Mouse (Mus musculus) right cerebral cortex, postnatal 4 days (tissue): ENCODE data around the gene D8Ertd738e.
A peak's percentile ranks its signal among the peaks of the same experiment; 100 is the strongest.
"Not testable (repeated sequence)": the region's sequence is repeated elsewhere in the genome, so short reads cannot be mapped to it uniquely, and the experiment has no call there.

ENCODE experiments used
- DNase-seq: peaks from one replicate; pipeline ENCODE4 v3.0.0-alpha.2; 2022

D8Ertd738e gene

DNA sequence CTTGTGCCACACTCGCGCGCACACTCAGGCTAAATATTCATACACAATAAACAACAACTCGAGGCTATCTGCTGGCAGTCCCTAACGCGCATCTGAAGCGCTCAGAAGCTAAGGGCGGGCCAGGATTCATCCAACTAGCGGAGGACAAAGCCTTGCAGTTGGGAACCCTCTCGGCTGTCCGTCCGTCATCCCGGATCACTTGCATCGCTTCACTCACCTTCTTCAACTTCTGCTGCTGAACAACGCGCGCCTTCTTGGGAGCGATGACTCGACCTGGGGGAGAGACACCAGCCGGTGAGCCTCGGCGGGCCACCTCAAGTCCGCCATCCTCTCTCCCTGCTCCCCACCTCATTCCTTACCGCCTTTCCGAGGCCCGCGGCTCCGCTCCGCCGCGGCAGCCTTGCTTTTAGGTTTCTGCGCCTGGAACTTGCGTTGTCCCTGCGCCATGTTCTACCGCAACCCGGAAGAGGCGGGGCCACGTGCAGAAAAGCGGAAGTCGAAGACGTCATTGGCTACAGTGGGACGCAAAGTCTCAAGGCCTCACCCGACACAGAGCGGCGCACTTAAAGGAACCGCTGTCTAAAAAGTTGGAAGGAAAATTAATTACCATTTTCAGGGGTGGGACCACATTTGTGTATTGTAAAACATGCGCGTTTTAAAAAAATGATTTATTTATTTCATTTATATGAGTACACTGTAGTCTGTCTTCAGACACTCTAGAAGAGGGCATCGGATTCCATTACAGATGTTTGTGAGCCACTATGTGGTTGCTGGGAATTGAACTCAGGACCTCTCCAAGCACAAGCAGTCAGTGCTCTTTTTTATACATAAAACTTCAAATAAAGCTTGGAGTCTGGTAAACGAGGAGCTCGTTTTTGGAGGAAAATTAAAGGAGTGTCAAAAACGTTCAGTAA, at the start of gene D8Ertd738e:
D8Ertd738e (minus strand) TSS at position 463 of the 914 bp plus-strand sequence.
- DNase-seq: peak; percentile 77

DNA sequence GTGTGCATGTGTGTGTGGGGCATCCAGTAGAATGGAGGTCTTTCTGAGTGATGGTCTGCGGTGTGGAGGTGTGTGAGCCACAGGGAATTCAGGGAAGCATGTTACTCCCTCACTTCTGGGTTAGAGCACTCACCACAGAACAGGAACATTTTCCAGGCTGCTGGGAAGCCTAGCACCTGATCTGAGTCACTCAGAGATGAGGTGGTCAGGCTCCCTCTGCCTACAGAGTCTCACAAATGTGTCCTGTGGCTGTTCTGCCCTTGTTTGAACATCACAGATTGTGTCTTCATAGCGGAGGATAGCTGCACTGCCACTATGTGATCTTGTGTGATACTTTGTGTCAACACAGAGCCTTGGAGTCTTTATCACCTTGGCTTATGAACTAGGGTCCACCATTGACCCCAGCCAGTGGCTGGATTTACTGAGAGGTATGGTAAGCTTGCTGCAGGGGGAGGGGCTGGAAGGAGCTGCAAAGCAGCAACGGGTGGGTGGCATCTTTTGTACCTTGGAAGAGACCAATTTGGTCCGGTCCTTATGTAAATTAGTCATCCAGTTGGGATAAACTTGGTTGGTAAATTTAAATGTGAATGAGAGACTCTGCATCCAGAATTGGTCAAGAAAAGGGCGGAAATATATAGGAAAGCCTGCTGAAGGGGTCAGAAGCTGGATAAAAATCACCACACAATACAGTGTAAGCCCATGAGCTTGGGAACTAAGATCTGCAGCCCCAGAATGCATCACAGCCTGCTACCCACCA, 47.7 kb upstream of the D8Ertd738e start:
- DNase-seq: no peak

GRCm38 (mm10) chr8:84291688-84292087, 42.2 kb upstream of the D8Ertd738e start:
- DNase-seq: peak; percentile 85

GRCm38 (mm10) chr8:84291086-84291485, 41.6 kb upstream of the D8Ertd738e start:
- DNase-seq: no peak

DNA sequence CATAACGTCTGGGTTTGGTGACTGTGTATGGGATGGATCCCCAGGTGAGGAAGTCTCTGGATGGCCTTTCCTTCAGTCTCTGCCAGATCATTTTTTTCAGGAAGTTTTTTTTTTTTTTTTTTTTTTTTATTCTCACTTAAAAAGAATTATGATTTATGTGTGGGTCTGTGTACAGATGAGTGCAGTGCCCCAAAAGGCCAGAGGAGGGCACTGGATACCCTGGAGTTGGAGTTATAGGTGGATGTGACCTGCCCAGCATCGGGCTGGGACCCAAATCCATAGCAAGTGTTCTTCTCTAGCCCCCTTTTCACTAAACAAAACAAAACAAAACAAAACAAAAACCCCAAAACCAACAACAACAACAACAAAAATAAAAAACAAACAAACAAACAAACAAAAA, 39.4 kb upstream of the D8Ertd738e start:
- peak; percentile 35 for DNase-seq

DNA sequence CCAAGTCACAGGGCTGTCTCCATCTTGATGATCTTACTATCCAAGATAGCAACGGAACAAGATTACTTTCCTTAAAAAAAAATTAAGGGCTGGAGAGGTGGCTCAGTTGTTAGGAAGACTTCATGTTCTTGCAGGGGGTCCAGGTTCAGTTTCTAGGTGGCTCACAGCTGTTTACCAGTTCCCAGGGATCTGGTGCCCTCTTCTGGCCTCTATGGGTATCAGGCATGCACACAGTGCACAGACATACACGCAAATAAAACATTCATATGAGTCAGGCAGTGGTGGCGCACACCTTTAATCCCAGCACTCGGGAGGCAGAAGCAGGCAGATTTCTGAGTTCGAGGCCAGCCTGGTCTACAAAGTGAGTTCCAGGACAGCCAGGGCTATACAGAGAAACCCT, 36.1 kb upstream of the D8Ertd738e start:
- not testable (repeated sequence) for DNase-seq

- DNase-seq: no peak
Observed at GRCm38 (mm10) chr8:84284608-84285063, 35.1 kb upstream of the D8Ertd738e start.

DNA sequence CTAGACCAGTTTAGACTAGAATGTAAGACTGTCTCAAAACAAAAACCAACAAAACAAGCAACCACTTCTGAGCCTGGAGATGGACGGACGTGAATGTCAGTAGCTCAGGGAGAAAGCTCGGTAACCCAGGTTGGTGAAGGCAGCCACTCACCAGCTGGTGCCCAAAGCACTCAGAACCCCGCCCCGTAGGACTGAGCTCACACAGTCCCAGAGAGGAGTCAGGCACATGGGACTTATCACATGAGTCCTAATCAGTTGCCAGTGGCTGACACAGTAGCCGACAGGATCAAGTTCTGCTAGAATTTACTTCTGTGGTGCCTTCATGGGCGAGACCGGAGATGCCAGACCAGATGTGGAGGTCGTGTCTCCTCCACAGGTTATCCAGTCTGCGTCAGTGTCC, 31.3 kb upstream of the D8Ertd738e start:
- no peak for DNase-seq

DNA sequence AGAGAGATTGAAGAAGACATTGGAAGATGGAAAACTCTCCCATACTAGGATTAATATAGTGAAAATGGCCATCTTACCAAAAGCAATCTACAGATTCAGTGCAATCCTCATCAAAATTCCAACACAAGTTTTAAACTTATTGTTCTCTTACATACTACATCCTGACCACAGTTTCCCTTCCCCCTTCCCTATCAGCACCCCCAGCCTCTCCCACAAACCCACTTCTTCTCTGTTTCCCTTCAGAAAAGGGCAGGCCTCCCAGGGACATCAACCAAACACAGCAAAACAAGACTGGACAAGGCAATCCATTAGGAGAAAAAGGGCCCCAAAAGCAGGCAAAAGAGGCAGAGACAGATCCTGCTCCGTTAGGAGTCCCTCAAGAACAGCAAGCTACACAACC, 26.9 kb upstream of the D8Ertd738e start:
- DNase-seq: no peak

DNA sequence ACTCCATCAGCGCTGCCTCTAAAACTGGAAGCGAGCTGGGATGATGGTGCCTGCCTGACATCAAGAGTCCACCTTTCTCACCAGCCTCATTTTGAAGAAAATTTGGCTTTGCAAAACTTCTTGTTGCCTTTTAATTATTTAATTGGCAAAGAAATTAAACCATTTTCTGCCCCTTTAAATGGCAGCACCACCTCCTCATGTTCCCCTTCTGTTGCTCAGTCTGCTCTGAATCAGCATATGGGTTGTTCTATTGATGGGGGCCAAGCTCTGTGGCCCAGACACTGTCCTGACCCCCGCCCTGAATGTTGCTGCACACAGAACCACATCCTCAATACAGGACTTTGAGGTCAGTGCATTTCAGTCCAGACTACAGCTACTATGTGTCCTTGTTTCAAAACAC, 24.4 kb upstream of the D8Ertd738e start:
- no peak for DNase-seq

- DNase-seq: no peak
Observed at GRCm38 (mm10) chr8:84272302-84272701, 22.8 kb upstream of the D8Ertd738e start.

- DNase-seq: peak; percentile 100
Observed at GRCm38 (mm10) chr8:84269950-84270773, 20.6 kb upstream of the D8Ertd738e start, which contains the start of gene Ccdc130. Gene Ccdc130 (minus strand): TSS chr8:84270380.

GRCm38 (mm10) chr8:84261098-84261497, 11.6 kb upstream of the D8Ertd738e start:
- DNase-seq: no peak

DNA sequence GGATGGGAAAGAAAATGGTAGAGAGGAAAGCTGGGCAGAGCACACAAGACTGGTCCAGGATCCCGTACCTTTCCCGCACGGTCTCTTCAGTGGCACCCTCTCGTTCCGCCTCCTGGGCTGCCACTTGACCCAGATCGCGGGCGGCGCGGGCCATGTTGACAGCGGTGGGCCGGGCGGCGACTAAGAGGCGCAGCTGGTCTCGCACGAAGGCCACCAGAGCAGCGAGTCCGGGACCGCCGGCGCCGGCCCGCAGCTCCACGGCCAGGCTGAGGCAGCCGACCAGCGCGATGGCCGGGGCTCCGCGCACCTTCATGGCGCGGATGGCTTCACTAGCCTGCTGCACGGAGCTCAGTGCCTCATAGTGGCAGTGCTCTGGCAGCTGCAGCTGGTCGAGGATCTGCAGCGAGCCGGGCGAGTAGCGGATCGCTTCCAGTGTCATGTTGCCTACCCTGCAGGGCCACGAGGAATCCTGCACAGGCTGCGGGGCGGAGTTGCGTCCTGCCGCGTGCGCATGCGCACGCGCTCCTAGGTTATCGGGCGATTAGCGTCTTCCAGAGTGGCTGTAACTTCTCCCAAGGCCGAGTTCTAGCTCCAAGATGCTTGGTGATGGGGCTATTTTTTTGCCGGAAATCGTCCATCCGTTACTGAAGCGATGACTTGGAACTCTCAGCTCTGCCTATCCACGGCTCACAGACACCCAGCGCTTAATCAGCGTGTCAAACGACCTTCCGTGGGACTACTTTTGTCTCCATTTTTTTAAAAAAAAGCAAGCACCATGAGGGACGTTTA, 7.5 kb upstream of the D8Ertd738e start, which contains the start of gene Mri1:
Mri1 (minus strand) TSS at position 505 of the 789 bp plus-strand sequence.
- peak; percentile 85 for DNase-seq

- DNase-seq: no peak
Observed at GRCm38 (mm10) chr8:84256458-84256821, 6.9 kb upstream of the D8Ertd738e start.

GRCm38 (mm10) chr8:84255858-84256257, 6.3 kb upstream of the D8Ertd738e start:
- DNase-seq: no peak

DNA sequence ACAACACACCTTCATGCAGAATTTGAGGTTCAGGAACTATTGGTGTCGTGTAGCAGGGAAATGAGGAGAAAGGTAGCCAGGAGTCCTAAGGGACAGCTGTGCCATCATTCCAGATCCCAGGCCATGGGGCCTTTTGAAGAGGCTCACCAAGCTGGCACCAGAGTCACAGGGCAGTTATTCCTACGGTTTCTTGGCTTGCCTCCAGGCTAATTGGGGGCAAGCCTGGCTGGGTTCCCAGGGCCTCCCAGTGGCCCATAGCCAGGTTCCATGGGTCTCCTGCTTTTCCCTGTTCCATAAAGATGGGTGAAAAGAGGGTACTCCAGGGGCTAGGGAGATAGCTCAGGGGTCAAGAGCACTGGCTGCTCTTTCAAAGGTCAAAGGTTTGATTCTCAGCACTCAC, 7.7 kb downstream of the D8Ertd738e start:
- no peak for DNase-seq

- DNase-seq: no peak
Observed at GRCm38 (mm10) chr8:84241167-84241566, 8.4 kb downstream of the D8Ertd738e start.

DNA sequence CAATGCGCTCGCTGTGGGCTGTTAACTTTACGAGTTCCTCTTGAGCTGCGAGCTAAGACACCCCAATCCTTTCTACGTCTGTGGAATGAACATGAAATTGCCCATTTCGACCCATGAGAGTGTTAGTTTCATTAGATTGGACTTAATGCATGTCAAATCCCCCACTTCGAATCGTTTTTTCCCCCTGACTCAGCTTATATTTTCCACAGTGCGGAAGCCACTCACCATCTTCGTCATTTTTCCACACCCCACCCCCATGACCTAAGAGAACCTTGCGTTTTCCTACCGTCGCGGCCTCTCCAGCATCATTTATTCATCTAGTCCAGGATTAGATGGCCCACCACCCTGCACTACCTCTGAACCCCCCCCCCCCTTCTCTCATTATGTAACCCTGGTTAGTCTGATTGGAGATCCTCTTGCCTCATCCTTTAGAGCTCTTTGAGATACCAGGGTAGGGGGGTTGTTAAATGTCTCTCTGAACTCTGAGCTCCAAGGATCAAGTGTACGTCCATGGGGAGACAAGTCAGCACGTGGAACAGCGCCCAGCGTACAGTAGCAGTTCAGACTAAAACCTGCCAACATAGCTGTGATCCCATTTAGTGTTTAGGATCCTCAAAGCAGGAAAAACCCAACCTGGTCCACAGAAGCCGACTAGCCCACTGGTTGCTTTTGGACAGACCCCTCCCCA, 11.8 kb downstream of the D8Ertd738e start:
- no peak for DNase-seq

GRCm38 (mm10) chr8:84236998-84237473, 12.5 kb downstream of the D8Ertd738e start, which contains the start of gene Zswim4:
Gene Zswim4 (minus strand): TSS chr8:84237055.
- peak; percentile 99 for DNase-seq

- no peak for DNase-seq
Observed at GRCm38 (mm10) chr8:84236410-84236997, 13.0 kb downstream of the D8Ertd738e start.
